Mouse (Mus musculus): Measurements from ENCODE around the gene Gga1.

The Gga1 gene

DNA sequence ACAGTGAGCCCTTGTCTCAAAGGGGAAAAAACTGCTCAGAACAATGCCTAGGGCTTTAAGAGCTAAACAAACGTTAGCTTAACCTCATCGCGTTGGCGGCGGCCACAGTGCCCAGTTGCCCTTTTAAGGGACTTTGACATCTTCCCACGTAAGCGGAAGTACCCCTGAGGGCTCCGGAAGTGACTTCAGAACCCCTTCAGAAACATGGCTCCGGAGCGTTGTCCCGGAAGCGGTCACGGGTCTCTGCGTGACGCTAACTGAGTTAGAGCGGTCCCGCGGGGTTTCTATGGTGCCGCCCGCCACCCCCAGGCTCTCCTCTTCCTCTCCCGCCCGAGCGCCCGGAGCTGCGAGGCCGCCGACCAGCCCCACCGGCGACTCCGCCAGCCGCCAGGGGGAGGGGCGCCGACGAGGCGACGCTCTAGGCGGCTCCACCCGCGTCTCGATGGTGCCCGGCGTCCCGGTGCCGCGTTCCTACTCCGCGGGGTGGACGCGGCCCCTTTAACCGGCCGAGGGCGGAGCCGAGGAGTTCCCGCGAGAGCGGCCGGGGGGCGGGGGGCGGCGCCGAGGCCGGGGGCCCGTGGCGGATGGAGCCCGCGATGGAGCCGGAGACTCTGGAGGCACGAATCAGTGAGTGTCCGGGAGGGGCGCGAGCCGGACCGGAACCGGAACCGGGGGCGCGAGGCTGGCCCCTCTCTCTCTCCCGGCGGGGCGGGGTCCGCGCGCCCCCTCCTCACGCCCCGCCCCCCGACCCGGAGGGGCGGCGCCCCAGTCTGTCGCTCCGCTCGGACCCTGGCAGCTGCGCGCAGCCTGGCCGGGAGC, at the start of gene Gga1:
Gga1 (plus strand) TSS at position 200 of the 819 bp plus-strand sequence.
- peak; percentile 98 for DNase-seq (ENCODE audit: low read depth)

- peak; percentile 81 for DNase-seq (ENCODE audit: low read depth)
Measured at GRCm38 (mm10) chr15:78828315-78828714, 48.7 kb upstream of the Gga1 start.

- DNase-seq (ENCODE audit: low read depth) = no peak
Measured at GRCm38 (mm10) chr15:78829636-78830035, 47.4 kb upstream of the Gga1 start.

GRCm38 (mm10) chr15:78830742-78831719, 46.0 kb upstream of the Gga1 start:
- DNase-seq (ENCODE audit: low read depth) = no peak

DNA sequence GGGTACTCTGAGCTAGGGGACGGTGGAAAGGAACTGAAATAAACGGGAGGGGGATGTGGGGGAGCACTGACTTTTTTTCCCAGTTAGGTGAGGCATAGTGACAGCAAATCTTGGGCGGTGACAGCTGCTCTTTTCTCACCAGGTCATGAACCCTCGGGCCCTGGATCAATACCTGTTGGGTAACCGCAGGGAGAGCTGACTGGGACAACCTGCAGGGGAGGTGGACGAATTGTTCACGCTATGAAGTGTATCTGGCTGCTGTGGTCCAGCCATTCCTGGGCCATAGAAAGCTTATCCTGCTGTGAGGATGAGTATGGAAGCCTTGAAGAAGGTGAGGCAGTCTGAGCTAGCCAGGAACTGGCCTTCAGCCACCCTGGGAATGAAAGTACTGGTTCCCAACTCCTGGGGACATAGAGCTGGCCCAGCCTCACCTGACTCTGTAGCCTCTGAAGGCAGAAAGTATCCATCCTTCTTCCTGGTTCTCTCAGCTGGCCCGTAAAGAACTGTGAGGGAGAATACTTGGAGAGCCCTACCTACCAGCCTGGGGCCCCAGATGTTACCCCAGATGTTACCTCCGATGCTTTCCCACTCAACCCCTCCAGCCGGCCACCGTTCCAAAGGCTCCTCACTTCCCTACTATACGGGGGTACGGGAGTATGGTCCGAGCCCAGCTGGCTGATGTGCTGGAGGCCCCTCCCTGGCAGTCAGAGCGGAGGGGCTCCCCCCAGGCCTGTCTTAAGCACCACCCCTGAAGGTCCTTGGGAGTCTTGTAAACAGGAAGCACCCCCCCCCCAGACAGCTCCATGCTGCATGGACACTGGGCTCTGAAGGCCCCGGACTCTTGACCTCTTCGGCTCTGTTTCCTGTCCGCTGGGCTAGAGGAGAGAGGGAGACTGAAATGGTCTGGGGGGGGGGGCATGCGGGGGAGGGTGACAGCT, 45.0 kb upstream of the Gga1 start:
- DNase-seq (ENCODE audit: low read depth) = no peak

DNA sequence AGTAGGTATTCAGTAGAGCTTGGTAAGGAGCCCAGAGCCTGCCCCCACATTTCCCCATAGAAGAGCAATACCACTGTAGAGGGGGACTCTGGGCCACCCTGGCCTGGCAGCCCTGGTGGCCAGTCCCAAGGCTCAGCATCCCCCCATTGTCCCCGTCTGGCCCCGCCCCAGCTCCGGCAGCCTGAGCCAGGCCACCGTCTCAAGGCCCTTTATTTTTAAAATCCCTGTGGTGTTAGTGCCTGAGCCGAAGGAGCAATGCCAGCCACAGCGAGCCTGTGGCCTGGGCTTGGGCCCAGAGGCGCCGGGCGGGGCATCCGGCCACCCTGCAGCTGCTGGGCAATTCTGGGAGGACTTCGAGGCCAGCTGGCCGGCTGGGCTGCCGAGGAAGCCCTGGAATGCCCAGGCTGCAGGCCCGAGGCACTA, 44.3 kb upstream of the Gga1 start:
- DNase-seq (ENCODE audit: low read depth) = no peak

- DNase-seq (ENCODE audit: low read depth) = no peak
Measured at GRCm38 (mm10) chr15:78833582-78833981, 43.4 kb upstream of the Gga1 start.

GRCm38 (mm10) chr15:78834233-78835005, 42.6 kb upstream of the Gga1 start:
- DNase-seq (ENCODE audit: low read depth) = no peak

- peak; percentile 79 for DNase-seq (ENCODE audit: low read depth)
Measured at GRCm38 (mm10) chr15:78835200-78836085, 41.5 kb upstream of the Gga1 start.

- no peak for DNase-seq (ENCODE audit: low read depth)
Measured at GRCm38 (mm10) chr15:78836086-78836621, 40.8 kb upstream of the Gga1 start.

- DNase-seq (ENCODE audit: low read depth) = no peak
Measured at GRCm38 (mm10) chr15:78839744-78840143, 37.2 kb upstream of the Gga1 start.

GRCm38 (mm10) chr15:78840241-78840640, 36.7 kb upstream of the Gga1 start:
- no peak for DNase-seq (ENCODE audit: low read depth)

DNA sequence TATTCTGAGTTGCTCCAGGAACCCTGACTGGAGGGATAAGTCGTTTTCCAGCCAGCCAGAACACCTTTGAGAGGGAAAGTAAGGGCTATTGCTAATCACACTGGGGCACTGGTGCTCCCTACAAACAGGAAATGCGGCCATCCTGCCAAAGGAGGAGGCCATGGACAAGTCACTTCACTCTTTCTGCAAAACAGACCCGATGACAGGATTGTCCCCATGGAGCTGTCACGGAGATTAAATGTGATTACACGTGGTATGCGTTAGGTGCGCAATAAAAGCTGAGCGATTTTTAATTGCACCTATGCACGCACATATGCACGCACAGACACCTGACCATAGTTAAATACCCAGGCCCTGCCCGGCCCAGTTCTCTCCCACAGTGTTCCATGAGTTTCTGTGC, 36.2 kb upstream of the Gga1 start:
- DNase-seq (ENCODE audit: low read depth) = no peak

DNA sequence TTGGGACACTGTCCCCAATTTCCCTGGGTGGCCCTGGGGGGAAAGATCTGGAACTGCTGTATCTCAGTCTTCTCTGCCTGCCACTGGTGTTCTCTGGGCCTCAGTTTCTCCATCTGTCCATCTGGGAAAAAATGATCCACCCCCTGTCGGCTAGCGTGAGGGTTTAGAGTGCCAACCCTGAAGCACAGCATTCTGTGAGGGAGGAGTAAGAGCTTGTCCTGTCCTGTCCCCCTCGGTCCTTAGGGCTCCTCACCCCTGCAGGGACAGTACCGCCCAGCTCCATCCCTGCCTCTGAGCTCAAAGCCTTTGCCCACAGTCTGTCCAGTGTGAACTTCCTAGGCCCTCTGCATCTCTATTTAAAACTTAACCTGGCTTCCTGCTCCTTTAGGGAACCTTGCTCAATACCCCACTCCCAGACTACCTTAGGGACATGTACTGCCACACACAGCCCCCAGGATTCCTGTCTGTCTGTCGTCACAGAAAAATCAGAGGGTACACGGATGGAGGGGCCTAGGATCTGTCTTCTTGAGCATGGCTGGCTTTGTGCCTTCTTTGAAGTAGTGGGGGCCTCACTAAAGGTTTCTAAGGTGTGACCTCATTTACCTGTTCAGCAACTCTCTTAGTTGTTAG, 35.7 kb upstream of the Gga1 start:
- DNase-seq (ENCODE audit: low read depth) = no peak

- peak; percentile 45 for DNase-seq (ENCODE audit: low read depth)
Measured at GRCm38 (mm10) chr15:78842371-78843163, 34.4 kb upstream of the Gga1 start, which contains the start of gene Cdc42ep1. Gene Cdc42ep1 (plus strand): TSS chr15:78842624.

DNA sequence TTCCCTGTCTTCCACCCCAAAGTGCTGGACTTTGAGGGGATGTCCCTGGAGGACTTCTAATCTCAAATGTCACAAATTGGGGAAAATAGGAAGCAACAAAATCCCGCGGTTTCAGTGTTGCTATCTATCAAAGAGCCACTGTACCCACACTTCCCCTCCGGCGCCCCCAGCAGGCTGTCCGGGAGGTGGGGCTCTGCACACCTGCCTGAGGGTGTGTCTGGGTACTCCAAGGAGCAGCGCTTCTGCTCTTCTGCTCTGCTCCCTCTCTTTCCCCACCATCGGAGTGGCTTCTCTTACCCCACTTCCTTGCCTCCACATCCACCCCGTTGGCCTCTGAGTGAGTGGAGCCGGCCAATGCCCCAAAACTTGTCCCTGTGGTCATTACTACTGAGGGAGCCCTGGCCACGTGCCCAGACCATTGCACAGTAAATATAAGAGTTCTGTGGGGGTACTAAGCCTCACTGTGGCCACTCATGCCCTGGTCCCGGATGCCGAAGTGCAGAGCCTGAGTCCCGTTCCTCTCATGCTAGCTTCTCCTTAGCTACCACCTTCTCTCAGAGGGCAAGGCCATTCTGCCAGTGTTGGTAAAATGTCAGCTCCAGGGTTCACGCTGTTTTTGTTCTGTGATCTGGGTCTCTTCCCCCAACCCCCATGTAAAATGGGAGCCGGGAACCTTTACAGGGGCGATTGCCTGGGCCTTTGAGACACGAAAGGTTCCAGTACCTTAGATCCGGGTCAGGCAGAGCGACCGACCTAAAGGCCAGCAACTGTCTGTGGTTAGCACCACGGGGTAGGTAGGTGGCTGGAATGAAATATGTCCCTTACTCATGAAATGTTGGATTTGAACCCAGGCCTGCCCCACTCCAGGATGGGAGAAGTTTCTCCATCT, 33.2 kb upstream of the Gga1 start:
- peak; percentile 45 for DNase-seq (ENCODE audit: low read depth)

- DNase-seq (ENCODE audit: low read depth) = no peak
Measured at GRCm38 (mm10) chr15:78844791-78845190, 32.2 kb upstream of the Gga1 start.
